Mouse (Mus musculus) stomach, postnatal 0 days (tissue): ENCODE measurements around the gene Gm5134.

Experiments used
- CTCF ChIP-seq: IDR thresholded peaks from 2 replicates; pipeline ENCODE4 v1.5.1; 2016; ENCODE audit warnings: antibody characterized with exemption, low read depth, mild to moderate bottlenecking, moderate library complexity
- EP300 ChIP-seq: optimal IDR thresholded peaks from 2 replicates; pipeline ENCODE3; 2016; ENCODE audit warnings: antibody characterized with exemption

DNA sequence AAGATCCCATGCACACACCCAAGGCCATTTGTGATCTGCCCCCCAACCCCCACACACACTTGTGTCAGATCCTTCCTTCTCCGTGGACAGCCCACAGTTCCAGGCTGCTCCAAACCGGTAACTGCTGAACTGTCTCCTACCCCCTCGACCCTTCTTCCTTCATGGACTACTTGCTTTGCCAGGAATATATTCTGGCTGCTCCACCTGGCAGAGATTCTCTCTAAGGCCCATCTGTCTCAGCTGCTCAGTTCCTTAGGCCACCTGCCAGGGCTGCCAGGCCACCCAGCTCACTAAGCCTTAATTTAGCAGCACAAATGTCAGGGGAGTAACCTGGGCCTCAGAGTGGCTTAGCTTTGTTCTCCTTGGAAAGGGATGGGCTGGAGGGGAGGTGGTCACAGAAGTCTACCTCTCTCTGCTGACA is 47.8 kb downstream of the Gm5134 start:
- TF ChIP-seq CTCF: no peak
- TF ChIP-seq EP300: no peak
